Mouse (Mus musculus) liver, adult 2 months (tissue): Measurements from ENCODE around the gene Gm49392.

Source experiments
- CTCF ChIP-seq: fragments of 200-500 bp; IDR thresholded peaks from 2 replicates; pipeline ENCODE4 v1.5.1; 2011; ENCODE audit warnings: low read depth, low read length, control low read depth
- POLR2A ChIP-seq: fragments of 200-500 bp; IDR thresholded peaks from 2 replicates; pipeline ENCODE4 v1.6.1; 2011; ENCODE audit warnings: low read length, control low read depth; ENCODE audit not compliant: insufficient read depth; ENCODE audit errors: extremely low read depth

- no peak for TF ChIP-seq CTCF
- TF ChIP-seq POLR2A: no peak
These were observed 634 bp upstream of the Gm49392 start, which contains the start of gene Ctla2b for GRCm38 (mm10) chr13:60897328-60897727.
